Mouse (Mus musculus): ENCODE measurements around the gene Acot8. TPM values are rescaled to one million over a fixed set of nuclear protein-coding genes. Genes with fewer than 3 reads are reported as not detected.

The Acot8 gene
- polyA plus RNA-seq, 1 experiment from 2014 or later: 25.0 TPM

DNA sequence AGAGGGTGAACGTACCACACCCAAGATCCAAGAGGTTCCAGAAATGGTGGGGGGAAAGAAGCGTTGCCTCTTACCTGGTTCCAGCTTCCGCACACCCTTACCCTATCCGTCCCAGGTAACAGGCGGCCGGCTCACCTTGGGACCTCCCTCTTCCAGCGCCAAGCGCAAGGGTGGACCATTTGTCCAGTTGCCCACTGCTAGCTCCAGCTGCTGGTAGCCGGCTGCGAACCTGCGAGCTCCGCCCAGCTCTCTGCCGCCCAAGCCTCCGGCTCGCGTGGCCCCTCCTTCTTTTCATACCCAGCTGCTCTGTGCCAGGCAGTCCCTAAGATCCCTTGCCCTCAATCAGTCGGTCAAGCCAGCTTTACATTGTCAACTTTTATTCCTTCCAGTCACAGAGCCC lies 27.9 kb downstream of the Acot8 start:
- Histone ChIP-seq H3K9ac (replicated peaks) (no peak overlapping the region), H3K4me2 (ENCODE audit: low read depth, low read length) (no peak overlapping the region), H3K36me3 (replicated peaks; ENCODE audit: insufficient read depth, low read length) (peaks cover 16% of the 10 kb centered on the region), H3K4me1 (ENCODE audit: insufficient read depth) (peaks cover 13% of the 10 kb centered on the region), H3K27ac (ENCODE audit: low read depth) (no peak overlapping the region), H3K27me3 (ENCODE audit: insufficient read depth, low read length) (peaks cover 6% of the 10 kb centered on the region; the same call in 1 of the 2 replicates), H3K9me3 (ENCODE audit: low read length) (no peaks in the 10 kb centered on the region), H3K4me3 (ENCODE audit: low read depth, low read length) (no peak overlapping the region)
- TF ChIP-seq EP300 (IDR thresholded peaks at IDR 0.05; ENCODE audit: low read depth) (no peak), CTCF (IDR thresholded peaks at IDR 0.05; ENCODE audit: low read depth) (no peak)
- no peak for ATAC-seq
- no peak for DNase-seq
- 60% methylated on average over 17 of the region's 17 CpGs for WGBS (ENCODE audit: insufficient replicate concordance)

DNA sequence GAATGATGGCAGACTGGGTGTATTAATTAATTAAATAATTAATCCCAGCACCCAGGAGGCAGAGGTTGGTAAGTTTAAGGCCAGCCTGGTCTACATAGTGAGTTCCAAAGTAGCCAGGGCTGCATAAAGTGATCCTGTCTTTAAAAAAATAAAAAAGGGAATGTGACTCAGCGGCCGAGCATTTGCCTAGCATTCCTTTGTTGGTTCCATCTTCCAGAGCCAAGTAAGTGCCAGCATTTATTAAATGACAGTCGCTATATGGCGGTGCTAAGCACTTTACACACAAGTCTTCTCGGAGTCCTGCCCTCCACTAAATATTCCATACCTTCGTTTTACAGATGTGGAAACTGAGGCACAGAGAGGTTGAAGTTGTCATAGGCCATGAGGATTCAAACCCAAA lies 28.6 kb downstream of the Acot8 start:
- no peak for ATAC-seq
- 83% methylated on average over 6 of the region's 6 CpGs for WGBS (ENCODE audit: insufficient replicate concordance)

DNA sequence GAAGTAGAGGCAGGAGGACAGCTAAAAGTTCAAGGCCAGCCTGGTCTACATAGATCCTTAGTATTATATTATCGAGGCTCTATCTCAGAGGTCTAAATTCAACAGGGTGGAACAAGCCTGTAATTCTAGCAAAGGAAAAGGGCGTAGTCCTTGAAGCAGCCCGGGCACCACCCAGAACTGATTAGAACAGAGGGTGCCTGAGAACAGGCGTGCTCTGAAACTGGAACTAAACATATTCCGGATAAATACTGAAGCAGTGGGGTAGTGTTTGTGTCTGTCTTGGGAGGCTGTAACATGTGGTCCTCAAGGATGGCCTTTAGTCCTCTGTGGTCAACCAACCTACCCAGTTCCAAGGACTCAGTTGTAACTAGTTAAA lies 30.7 kb downstream of the Acot8 start:
- peak overlapping the region; percentile 0; the same call in 1 of the 2 replicates for H3K4me3 ChIP-seq (ENCODE audit: low read depth, low read length)
- no peaks in the 10 kb centered on the region for H3K9me3 ChIP-seq (ENCODE audit: low read length)
- H3K9ac ChIP-seq (replicated peaks): peak overlapping the region; percentile 3
- H3K4me2 ChIP-seq (ENCODE audit: low read depth, low read length): peak overlapping the region; percentile 94
- H3K4me1 ChIP-seq (ENCODE audit: insufficient read depth): peaks cover 27% of the 10 kb centered on the region
- 47% methylated on average over 5 of the region's 5 CpGs for WGBS (ENCODE audit: insufficient replicate concordance)
- peaks cover 6% of the 10 kb centered on the region; the same call in 1 of the 2 replicates for H3K27me3 ChIP-seq (ENCODE audit: insufficient read depth, low read length)
- peaks cover 24% of the 10 kb centered on the region for H3K36me3 ChIP-seq (replicated peaks; ENCODE audit: insufficient read depth, low read length)
- TF ChIP-seq CTCF (IDR thresholded peaks at IDR 0.05; ENCODE audit: low read depth) (no peak), EP300 (IDR thresholded peaks at IDR 0.05; ENCODE audit: low read depth) (peak; percentile 53)
- peak overlapping the region; percentile 86 for H3K27ac ChIP-seq (ENCODE audit: low read depth)
- ATAC-seq (peak; percentile 16; the same call in 1 of the 2 replicates), DNase-seq (no peak)

More for the DNA sequence above, 28.6 kb downstream of the Acot8 start:
- TF ChIP-seq EP300 (IDR thresholded peaks at IDR 0.05; ENCODE audit: low read depth) (no peak), CTCF (IDR thresholded peaks at IDR 0.05; ENCODE audit: low read depth) (no peak)
- no peak for DNase-seq
- Histone ChIP-seq H3K9me3 (ENCODE audit: low read length) (no peaks in the 10 kb centered on the region), H3K9ac (replicated peaks) (no peak overlapping the region), H3K27ac (ENCODE audit: low read depth) (no peak overlapping the region), H3K4me1 (ENCODE audit: insufficient read depth) (peaks cover 19% of the 10 kb centered on the region), H3K27me3 (ENCODE audit: insufficient read depth, low read length) (peaks cover 6% of the 10 kb centered on the region; the same call in 1 of the 2 replicates), H3K36me3 (replicated peaks; ENCODE audit: insufficient read depth, low read length) (peaks cover 23% of the 10 kb centered on the region), H3K4me2 (ENCODE audit: low read depth, low read length) (no peak overlapping the region), H3K4me3 (ENCODE audit: low read depth, low read length) (no peak overlapping the region)

DNA sequence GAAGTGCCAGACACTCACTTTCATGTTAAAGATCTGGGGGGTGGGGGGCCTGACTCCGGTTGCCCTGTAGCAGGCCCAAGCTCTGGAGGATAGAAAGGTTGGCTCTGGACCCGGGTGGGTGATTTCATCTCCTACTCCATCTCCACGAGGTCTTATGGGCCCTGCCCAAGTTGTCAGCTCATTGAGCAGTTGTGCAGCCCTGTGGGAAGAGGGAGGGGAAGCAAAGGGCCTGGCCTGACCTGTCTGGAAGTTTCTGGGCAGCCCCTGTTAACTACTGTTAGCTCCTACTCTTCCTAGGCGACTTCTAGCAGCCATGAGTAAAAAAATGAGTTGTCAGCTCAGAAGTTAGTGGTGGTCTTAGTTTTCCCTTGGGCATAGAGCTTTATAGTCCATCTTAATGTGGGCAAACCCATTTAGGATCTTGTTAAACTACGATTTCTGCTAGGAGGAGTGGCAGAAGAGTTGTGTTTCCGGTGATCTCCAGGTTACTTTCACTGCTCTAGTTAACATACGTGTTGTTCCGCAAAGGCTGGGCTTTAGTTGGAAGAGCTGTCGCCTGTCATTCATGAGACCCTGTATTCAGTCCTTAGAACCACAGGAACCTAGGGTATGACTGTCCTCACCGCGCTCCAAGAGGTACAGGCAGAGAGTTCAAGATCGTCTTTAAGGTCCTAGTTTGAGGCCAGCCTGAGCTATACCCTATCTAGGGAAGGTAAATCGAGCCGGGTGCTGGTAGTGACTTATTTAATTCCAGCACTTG lies 31.3 kb downstream of the Acot8 start:
- peaks cover 6% of the 10 kb centered on the region; the same call in 1 of the 2 replicates for H3K27me3 ChIP-seq (ENCODE audit: insufficient read depth, low read length)
- WGBS (ENCODE audit: insufficient replicate concordance): 68% methylated on average over 14 of the region's 14 CpGs
- H3K4me1 ChIP-seq (ENCODE audit: insufficient read depth): peaks cover 27% of the 10 kb centered on the region
- H3K4me3 ChIP-seq (ENCODE audit: low read depth, low read length): peak overlapping the region; percentile 0; the same call in 1 of the 2 replicates
- no peaks in the 10 kb centered on the region for H3K9me3 ChIP-seq (ENCODE audit: low read length)
- no peak for TF ChIP-seq CTCF (IDR thresholded peaks at IDR 0.05; ENCODE audit: low read depth)
- TF ChIP-seq EP300 (IDR thresholded peaks at IDR 0.05; ENCODE audit: low read depth): no peak
- H3K36me3 ChIP-seq (replicated peaks; ENCODE audit: insufficient read depth, low read length): peaks cover 24% of the 10 kb centered on the region
- H3K4me2 ChIP-seq (ENCODE audit: low read depth, low read length): peak overlapping the region; percentile 94
- H3K9ac ChIP-seq (replicated peaks): peak overlapping the region; percentile 3
- no peak for DNase-seq
- peak overlapping the region; percentile 86 for H3K27ac ChIP-seq (ENCODE audit: low read depth)
- ATAC-seq: no peak

DNA sequence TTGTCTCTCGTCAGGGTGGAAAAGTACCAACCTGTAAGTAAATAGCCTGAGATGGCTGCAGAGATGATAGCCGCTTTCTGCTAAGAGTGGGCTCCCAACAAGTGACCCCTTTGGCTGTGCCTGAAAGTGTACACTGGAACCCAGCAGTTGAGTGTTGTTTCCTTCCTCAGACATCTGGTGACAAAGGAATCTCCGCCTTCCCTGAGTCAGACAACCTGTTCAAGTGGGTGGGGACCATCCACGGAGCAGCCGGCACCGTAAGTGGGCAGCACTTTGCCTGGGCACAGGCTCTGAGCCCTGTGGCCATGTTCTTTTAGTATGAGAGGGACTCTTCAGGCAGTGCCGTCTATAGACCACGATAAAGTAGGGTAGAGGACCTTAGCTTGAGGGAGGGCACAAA lies 33.6 kb downstream of the Acot8 start:
- Histone ChIP-seq H3K4me1 (ENCODE audit: insufficient read depth) (peaks cover 27% of the 10 kb centered on the region), H3K27me3 (ENCODE audit: insufficient read depth, low read length) (no peaks in the 10 kb centered on the region), H3K9ac (replicated peaks) (peak overlapping the region; percentile 95), H3K27ac (ENCODE audit: low read depth) (peak overlapping the region; percentile 80), H3K9me3 (ENCODE audit: low read length) (no peaks in the 10 kb centered on the region), H3K4me2 (ENCODE audit: low read depth, low read length) (peak overlapping the region; percentile 94), H3K4me3 (ENCODE audit: low read depth, low read length) (peak overlapping the region; percentile 88), H3K36me3 (replicated peaks; ENCODE audit: insufficient read depth, low read length) (peaks cover 41% of the 10 kb centered on the region)
- no peak for ATAC-seq
- TF ChIP-seq EP300 (IDR thresholded peaks at IDR 0.05; ENCODE audit: low read depth): no peak
- TF ChIP-seq CTCF (IDR thresholded peaks at IDR 0.05; ENCODE audit: low read depth): no peak
- DNase-seq: no peak
- 54% methylated on average over 8 of the region's 8 CpGs for WGBS (ENCODE audit: insufficient replicate concordance)

DNA sequence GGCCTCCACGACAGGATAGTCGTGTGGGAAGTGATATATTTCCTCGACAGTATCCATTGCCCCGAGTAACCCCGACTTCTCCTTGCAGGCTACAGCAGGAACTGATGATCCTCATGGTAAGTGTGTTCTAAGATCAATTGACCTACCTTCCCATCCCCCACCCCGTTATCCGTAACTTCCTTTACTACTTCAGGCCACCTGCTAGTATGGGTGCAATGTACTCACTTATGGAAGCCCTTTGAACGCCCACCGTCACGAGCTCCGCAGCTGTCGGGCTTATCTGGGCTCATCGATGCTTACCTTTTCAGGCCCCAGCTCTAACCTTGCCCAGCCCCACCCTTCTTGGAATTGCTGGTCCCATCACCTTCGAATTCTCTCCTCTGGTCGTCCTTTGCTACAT lies 34.4 kb downstream of the Acot8 start:
- Histone ChIP-seq H3K27ac (ENCODE audit: low read depth) (peak overlapping the region; percentile 80), H3K4me2 (ENCODE audit: low read depth, low read length) (peak overlapping the region; percentile 94), H3K9me3 (ENCODE audit: low read length) (no peaks in the 10 kb centered on the region), H3K4me3 (ENCODE audit: low read depth, low read length) (peak overlapping the region; percentile 88), H3K27me3 (ENCODE audit: insufficient read depth, low read length) (no peaks in the 10 kb centered on the region), H3K4me1 (ENCODE audit: insufficient read depth) (peaks cover 27% of the 10 kb centered on the region), H3K36me3 (replicated peaks; ENCODE audit: insufficient read depth, low read length) (peaks cover 50% of the 10 kb centered on the region), H3K9ac (replicated peaks) (peak overlapping the region; percentile 95)
- ATAC-seq: no peak
- 2% methylated on average over 15 of the region's 15 CpGs for WGBS (ENCODE audit: insufficient replicate concordance)
- no peak for DNase-seq
- no peak for TF ChIP-seq CTCF (IDR thresholded peaks at IDR 0.05; ENCODE audit: low read depth)
- no peak for TF ChIP-seq EP300 (IDR thresholded peaks at IDR 0.05; ENCODE audit: low read depth)

Data from liver, postnatal 0 days (tissue).